Mouse (Mus musculus): Measurements from ENCODE around the gene Il10ra.

Il10ra gene

GRCm38 (mm10) chr9:45259065-45259464 lies 9.9 kb downstream of the Il10ra start:
- DNase-seq (ENCODE audit: low read depth, low spot score), result no peak

- DNase-seq (ENCODE audit: low read depth, low spot score), result no peak
Observed at GRCm38 (mm10) chr9:45255967-45256366, 13.0 kb downstream of the Il10ra start.

GRCm38 (mm10) chr9:45255431-45255830 lies 13.5 kb downstream of the Il10ra start:
- no peak for DNase-seq (ENCODE audit: low read depth, low spot score)

- no peak for DNase-seq (ENCODE audit: low read depth, low spot score)
Observed at GRCm38 (mm10) chr9:45254605-45255004, 14.3 kb downstream of the Il10ra start.

- no peak for DNase-seq (ENCODE audit: low read depth, low spot score)
Observed at GRCm38 (mm10) chr9:45254021-45254420, 14.9 kb downstream of the Il10ra start.

GRCm38 (mm10) chr9:45252395-45252794 lies 16.6 kb downstream of the Il10ra start:
- DNase-seq (ENCODE audit: low read depth, low spot score), result peak; percentile 44

GRCm38 (mm10) chr9:45251990-45252389 lies 17.0 kb downstream of the Il10ra start:
- DNase-seq (ENCODE audit: low read depth, low spot score), result peak; percentile 59

- peak; percentile 68 for DNase-seq (ENCODE audit: low read depth, low spot score)
Observed at GRCm38 (mm10) chr9:45251281-45251680, 17.7 kb downstream of the Il10ra start.

- no peak for DNase-seq (ENCODE audit: low read depth, low spot score)
Observed at GRCm38 (mm10) chr9:45250306-45250705, 18.6 kb downstream of the Il10ra start.

GRCm38 (mm10) chr9:45247536-45247935 lies 21.4 kb downstream of the Il10ra start:
- peak; percentile 63 for DNase-seq (ENCODE audit: low read depth, low spot score)

GRCm38 (mm10) chr9:45246060-45246459 lies 22.9 kb downstream of the Il10ra start:
- DNase-seq (ENCODE audit: low read depth, low spot score), result peak; percentile 49

GRCm38 (mm10) chr9:45245432-45245831 lies 23.5 kb downstream of the Il10ra start:
- DNase-seq (ENCODE audit: low read depth, low spot score), result no peak

GRCm38 (mm10) chr9:45241397-45241796 lies 27.6 kb downstream of the Il10ra start:
- DNase-seq (ENCODE audit: low read depth, low spot score), result peak; percentile 64

- DNase-seq (ENCODE audit: low read depth, low spot score), result no peak
Observed at GRCm38 (mm10) chr9:45236744-45237143, 32.2 kb downstream of the Il10ra start.

- DNase-seq (ENCODE audit: low read depth, low spot score), result peak; percentile 50
Observed at GRCm38 (mm10) chr9:45235668-45236227, 33.2 kb downstream of the Il10ra start.

- peak; percentile 71 for DNase-seq (ENCODE audit: low read depth, low spot score)
Observed at GRCm38 (mm10) chr9:45229359-45229758, 39.6 kb downstream of the Il10ra start.

- peak; percentile 94 for DNase-seq (ENCODE audit: low read depth, low spot score)
Observed at GRCm38 (mm10) chr9:45221567-45221966, 47.4 kb downstream of the Il10ra start.

- DNase-seq (ENCODE audit: low read depth, low spot score), result no peak
Observed at GRCm38 (mm10) chr9:45219644-45220043, 49.3 kb downstream of the Il10ra start.

GRCm38 (mm10) chr9:45215526-45216179 lies 53.3 kb downstream of the Il10ra start:
- no peak for DNase-seq (ENCODE audit: low read depth, low spot score)

GRCm38 (mm10) chr9:45212001-45212400 lies 56.9 kb downstream of the Il10ra start:
- no peak for DNase-seq (ENCODE audit: low read depth, low spot score)

- DNase-seq (ENCODE audit: low read depth, low spot score), result peak; percentile 49
Observed at GRCm38 (mm10) chr9:45207015-45207743, 61.8 kb downstream of the Il10ra start.

- DNase-seq (ENCODE audit: low read depth, low spot score), result no peak
Observed at GRCm38 (mm10) chr9:45206121-45206520, 62.8 kb downstream of the Il10ra start.

- no peak for DNase-seq (ENCODE audit: low read depth, low spot score)
Observed at GRCm38 (mm10) chr9:45205143-45205542, 63.8 kb downstream of the Il10ra start.

Measured in CD4-positive, CD25-positive, alpha-beta regulatory T cell, adult 2 months (primary cell).